Mouse (Mus musculus): ENCODE results near the gene Xpr1. TPM values are rescaled to one million over a fixed set of nuclear protein-coding genes. Genes with fewer than 3 reads are reported as not detected.

The Xpr1 gene
- polyA plus RNA-seq, 1 experiment from 2014 or later, result 16.4 TPM

DNA sequence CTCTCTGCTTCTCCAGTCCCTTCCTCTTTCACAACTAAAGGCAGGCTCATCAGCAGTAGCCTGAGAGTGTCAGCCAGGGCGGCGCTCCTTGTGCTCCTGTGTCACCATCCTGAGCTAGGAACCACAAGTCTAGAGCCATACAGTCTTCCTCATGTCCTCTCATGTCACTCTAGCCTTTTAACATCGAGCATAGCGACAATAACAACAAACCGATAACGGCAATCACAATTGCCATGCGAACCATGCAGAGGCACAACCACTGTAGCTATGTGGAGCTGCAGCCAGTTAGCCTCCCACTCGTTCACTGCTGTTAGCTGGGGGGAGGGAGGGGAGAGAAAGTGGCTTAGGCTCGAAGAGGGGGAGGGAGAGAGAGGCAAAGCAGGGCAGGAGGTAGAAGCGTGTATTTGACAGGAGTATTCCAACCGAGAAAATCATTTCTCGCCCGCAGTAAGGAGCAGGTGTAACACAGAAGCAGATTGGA lies 25.3 kb upstream of the Xpr1 start:
- Histone ChIP-seq H3K36me3 (ENCODE audit: control insufficient read depth, insufficient read depth, low read length) (no peaks in the 10 kb centered on the region), H3K27ac (ENCODE audit: low read depth, low read length) (no peak overlapping the region), H3K9ac (ENCODE audit: low read length) (no peak overlapping the region), H3K9me3 (ENCODE audit: control insufficient read depth, low read length) (no peaks in the 10 kb centered on the region), H3K4me1 (replicated peaks; ENCODE audit: control insufficient read depth, insufficient read depth, low read length) (no peaks in the 10 kb centered on the region), H3K4me2 (ENCODE audit: low read depth, low read length, severe bottlenecking) (no peak overlapping the region), H3K27me3 (ENCODE audit: control insufficient read depth, insufficient read depth, low read length) (no peaks in the 10 kb centered on the region), H3K4me3 (ENCODE audit: low read depth, low read length) (no peak overlapping the region)
- 67% methylated on average over 13 of the region's 13 CpGs for WGBS
- ATAC-seq (replicated peaks; ENCODE audit: low FRiP score) (no peak), DNase-seq (ENCODE audit: low spot score) (no peak)

DNA sequence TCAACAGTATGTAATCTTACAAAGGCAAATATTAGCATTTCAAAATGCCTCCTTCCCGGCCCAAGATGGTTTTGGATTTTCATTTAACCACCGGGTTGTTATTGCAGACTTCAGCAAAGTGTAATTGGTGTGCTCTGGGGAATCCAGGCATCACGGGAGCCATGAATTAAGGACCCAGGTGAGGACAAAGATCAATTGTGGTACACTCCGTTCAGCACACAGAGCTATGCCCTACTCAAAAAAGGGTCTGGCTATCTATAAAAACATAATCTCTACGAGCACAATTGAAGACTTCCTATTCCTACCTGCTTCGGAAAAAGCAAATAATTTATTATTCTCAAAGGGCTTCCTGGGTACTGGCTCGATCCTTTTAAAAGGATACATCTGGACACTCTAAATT lies 22.3 kb upstream of the Xpr1 start:
- Histone ChIP-seq H3K4me3 (ENCODE audit: low read depth, low read length) (no peak overlapping the region), H3K4me1 (replicated peaks; ENCODE audit: control insufficient read depth, insufficient read depth, low read length) (no peaks in the 10 kb centered on the region), H3K9ac (ENCODE audit: low read length) (no peak overlapping the region), H3K4me2 (ENCODE audit: low read depth, low read length, severe bottlenecking) (no peak overlapping the region), H3K9me3 (ENCODE audit: control insufficient read depth, low read length) (no peaks in the 10 kb centered on the region), H3K36me3 (ENCODE audit: control insufficient read depth, insufficient read depth, low read length) (no peaks in the 10 kb centered on the region), H3K27ac (ENCODE audit: low read depth, low read length) (no peak overlapping the region), H3K27me3 (ENCODE audit: control insufficient read depth, insufficient read depth, low read length) (no peaks in the 10 kb centered on the region)
- 79% methylated on average over 7 of the region's 7 CpGs for WGBS
- no peak for DNase-seq (ENCODE audit: low spot score)
- no peak for ATAC-seq (replicated peaks; ENCODE audit: low FRiP score)

- H3K36me3 ChIP-seq (ENCODE audit: control insufficient read depth, insufficient read depth, low read length), result no peaks in the 10 kb centered on the region
- no peak overlapping the region for H3K4me3 ChIP-seq (ENCODE audit: low read depth, low read length)
- H3K9me3 ChIP-seq (ENCODE audit: control insufficient read depth, low read length), result no peaks in the 10 kb centered on the region
- H3K27me3 ChIP-seq (ENCODE audit: control insufficient read depth, insufficient read depth, low read length), result no peaks in the 10 kb centered on the region
- no peak for DNase-seq (ENCODE audit: low spot score)
- ATAC-seq (replicated peaks; ENCODE audit: low FRiP score), result no peak
- H3K9ac ChIP-seq (ENCODE audit: low read length), result no peak overlapping the region
- no peak overlapping the region for H3K4me2 ChIP-seq (ENCODE audit: low read depth, low read length, severe bottlenecking)
- WGBS, result 64% methylated on average over 3 of the region's 3 CpGs
- no peaks in the 10 kb centered on the region for H3K4me1 ChIP-seq (replicated peaks; ENCODE audit: control insufficient read depth, insufficient read depth, low read length)
- H3K27ac ChIP-seq (ENCODE audit: low read depth, low read length), result no peak overlapping the region
Observed at GRCm38 (mm10) chr1:155438525-155438924, 21.3 kb upstream of the Xpr1 start.

- no peaks in the 10 kb centered on the region; the same call in 1 of the 2 replicates for H3K9me3 ChIP-seq (ENCODE audit: control insufficient read depth, low read length)
- H3K27me3 ChIP-seq (ENCODE audit: control insufficient read depth, insufficient read depth, low read length), result no peaks in the 10 kb centered on the region
- no peak overlapping the region for H3K9ac ChIP-seq (ENCODE audit: low read length)
- peaks cover 5% of the 10 kb centered on the region; the same call in 1 of the 2 replicates for H3K4me1 ChIP-seq (replicated peaks; ENCODE audit: control insufficient read depth, insufficient read depth, low read length)
- H3K36me3 ChIP-seq (ENCODE audit: control insufficient read depth, insufficient read depth, low read length), result no peaks in the 10 kb centered on the region
- 76% methylated on average over 7 of the region's 7 CpGs for WGBS
- DNase-seq (ENCODE audit: low spot score) (no peak), ATAC-seq (replicated peaks; ENCODE audit: low FRiP score) (no peak)
- no peak overlapping the region for H3K4me3 ChIP-seq (ENCODE audit: low read depth, low read length)
- H3K27ac ChIP-seq (ENCODE audit: low read depth, low read length), result no peak overlapping the region
- H3K4me2 ChIP-seq (ENCODE audit: low read depth, low read length, severe bottlenecking), result no peak overlapping the region
Observed at GRCm38 (mm10) chr1:155429304-155429703, 12.1 kb upstream of the Xpr1 start.

DNA sequence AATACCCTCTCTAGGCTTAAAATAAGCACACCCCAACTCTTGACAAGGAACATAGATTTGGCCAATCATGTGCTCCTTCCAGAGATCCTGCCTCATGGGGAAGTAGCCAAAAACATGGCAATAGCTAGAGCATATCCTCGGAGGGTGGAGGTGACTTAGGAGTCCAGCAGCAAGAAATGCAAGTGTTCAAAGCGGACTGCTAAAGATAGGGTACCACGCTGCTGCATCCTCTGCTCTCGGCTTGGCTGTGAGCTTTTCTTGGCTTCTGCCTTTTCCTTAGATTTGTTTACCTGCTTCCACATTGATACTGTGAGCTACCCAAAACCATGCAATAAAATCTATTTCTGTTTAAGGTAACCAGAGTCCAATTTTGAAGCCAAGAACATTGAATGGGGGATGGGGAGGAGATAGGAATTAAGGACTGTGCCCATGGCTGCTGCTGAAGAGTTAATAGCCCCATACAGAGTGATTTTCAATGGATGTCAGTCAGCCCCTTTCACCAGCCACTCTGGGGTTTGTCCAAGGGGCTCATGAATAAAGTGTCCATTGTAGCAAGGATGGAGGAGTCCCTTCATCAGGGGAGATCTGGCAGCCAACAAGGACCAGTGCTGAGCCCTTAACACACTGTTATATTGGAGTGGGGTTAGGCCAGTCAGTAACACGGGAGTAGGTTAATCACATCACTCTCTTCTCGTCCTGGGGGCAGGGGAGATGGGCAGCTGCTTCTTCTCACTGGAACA lies 10.1 kb upstream of the Xpr1 start:
- Histone ChIP-seq H3K27ac (ENCODE audit: low read depth, low read length) (0 out of 2 replicates have a peak overlapping the region, but pooled peaks have one; percentile 5), H3K4me2 (ENCODE audit: low read depth, low read length, severe bottlenecking) (no peak overlapping the region)

DNA sequence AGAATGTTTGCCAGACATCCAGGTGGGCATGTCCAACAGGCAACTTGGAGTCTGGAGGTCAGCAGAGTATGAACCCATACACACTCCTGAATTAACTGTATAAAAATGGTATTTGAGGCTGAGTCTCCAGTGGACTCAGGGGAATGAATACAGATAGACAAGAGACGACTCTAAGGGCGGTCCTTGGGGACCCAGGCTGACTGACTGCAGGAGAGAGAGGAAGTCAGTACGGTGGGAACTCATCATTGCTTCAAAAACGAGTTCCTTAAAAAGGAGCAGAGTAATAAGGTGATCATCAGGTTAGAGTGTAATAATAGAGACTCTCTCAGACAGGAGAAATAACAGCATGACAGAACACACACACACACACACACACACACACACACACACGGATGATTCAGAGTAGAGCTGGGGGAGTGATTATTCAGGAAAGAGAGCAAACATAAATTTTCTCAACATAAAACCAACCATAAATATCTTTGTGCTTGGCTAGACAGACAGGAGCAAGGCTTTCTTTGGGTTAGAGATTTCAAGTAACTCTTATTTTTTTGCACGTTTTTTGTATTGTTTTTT lies 8.6 kb upstream of the Xpr1 start:
- no peak overlapping the region for H3K27ac ChIP-seq (ENCODE audit: low read depth, low read length)
- DNase-seq (ENCODE audit: low spot score) (no peak), ATAC-seq (replicated peaks; ENCODE audit: low FRiP score) (no peak)
- H3K36me3 ChIP-seq (ENCODE audit: control insufficient read depth, insufficient read depth, low read length), result no peaks in the 10 kb centered on the region
- no peak overlapping the region for H3K4me3 ChIP-seq (ENCODE audit: low read depth, low read length)
- no peaks in the 10 kb centered on the region for H3K27me3 ChIP-seq (ENCODE audit: control insufficient read depth, insufficient read depth, low read length)
- H3K4me1 ChIP-seq (replicated peaks; ENCODE audit: control insufficient read depth, insufficient read depth, low read length), result peaks cover 5% of the 10 kb centered on the region; the same call in 1 of the 2 replicates
- no peaks in the 10 kb centered on the region for H3K9me3 ChIP-seq (ENCODE audit: control insufficient read depth, low read length)
- no peak overlapping the region for H3K4me2 ChIP-seq (ENCODE audit: low read depth, low read length, severe bottlenecking)
- H3K9ac ChIP-seq (ENCODE audit: low read length), result no peak overlapping the region
- WGBS, result 61% methylated on average over 6 of the region's 6 CpGs

More for the DNA sequence above, 10.1 kb upstream of the Xpr1 start:
- H3K4me1 ChIP-seq (replicated peaks; ENCODE audit: control insufficient read depth, insufficient read depth, low read length), result peaks cover 5% of the 10 kb centered on the region; the same call in 1 of the 2 replicates
- peak; percentile 89 for ATAC-seq (replicated peaks; ENCODE audit: low FRiP score)
- peak; percentile 54 for DNase-seq (ENCODE audit: low spot score)
- no peaks in the 10 kb centered on the region for H3K27me3 ChIP-seq (ENCODE audit: control insufficient read depth, insufficient read depth, low read length)
- no peaks in the 10 kb centered on the region; the same call in 1 of the 2 replicates for H3K9me3 ChIP-seq (ENCODE audit: control insufficient read depth, low read length)
- H3K4me3 ChIP-seq (ENCODE audit: low read depth, low read length), result no peak overlapping the region
- H3K36me3 ChIP-seq (ENCODE audit: control insufficient read depth, insufficient read depth, low read length), result no peaks in the 10 kb centered on the region
- H3K9ac ChIP-seq (ENCODE audit: low read length), result no peak overlapping the region
- 33% methylated on average over 6 of the region's 6 CpGs for WGBS

DNA sequence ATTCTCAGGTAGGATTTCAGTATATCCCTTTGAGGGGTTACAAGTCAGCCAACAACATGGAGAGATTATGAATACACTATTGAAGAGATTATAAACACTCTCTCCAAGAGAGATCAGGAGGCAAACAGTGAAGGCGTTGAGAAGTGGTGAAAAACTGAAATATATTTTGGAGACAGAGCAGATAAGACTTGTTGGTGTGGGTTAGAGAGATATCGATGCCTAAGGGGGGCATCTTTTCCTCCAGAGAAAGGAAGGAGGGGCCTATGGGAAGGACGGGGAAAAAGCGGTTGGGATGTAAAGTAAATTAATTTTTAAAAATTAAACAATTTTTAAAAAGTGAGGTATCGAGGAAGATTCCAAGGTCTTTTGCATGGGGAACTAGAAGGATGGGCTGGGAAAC lies 8.1 kb upstream of the Xpr1 start:
- Histone ChIP-seq H3K4me3 (ENCODE audit: low read depth, low read length) (no peak overlapping the region), H3K9me3 (ENCODE audit: control insufficient read depth, low read length) (no peaks in the 10 kb centered on the region), H3K4me2 (ENCODE audit: low read depth, low read length, severe bottlenecking) (no peak overlapping the region), H3K9ac (ENCODE audit: low read length) (no peak overlapping the region), H3K27me3 (ENCODE audit: control insufficient read depth, insufficient read depth, low read length) (no peaks in the 10 kb centered on the region), H3K4me1 (replicated peaks; ENCODE audit: control insufficient read depth, insufficient read depth, low read length) (peaks cover 5% of the 10 kb centered on the region; the same call in 1 of the 2 replicates), H3K27ac (ENCODE audit: low read depth, low read length) (no peak overlapping the region), H3K36me3 (ENCODE audit: control insufficient read depth, insufficient read depth, low read length) (no peaks in the 10 kb centered on the region)
- DNase-seq (ENCODE audit: low spot score) (no peak), ATAC-seq (replicated peaks; ENCODE audit: low FRiP score) (no peak)
- 88% methylated on average over 5 of the region's 5 CpGs for WGBS

GRCm38 (mm10) chr1:155423801-155424200 lies 6.6 kb upstream of the Xpr1 start:
- Histone ChIP-seq H3K27ac (ENCODE audit: low read depth, low read length) (no peak overlapping the region), H3K36me3 (ENCODE audit: control insufficient read depth, insufficient read depth, low read length) (no peaks in the 10 kb centered on the region), H3K4me1 (replicated peaks; ENCODE audit: control insufficient read depth, insufficient read depth, low read length) (peaks cover 5% of the 10 kb centered on the region; the same call in 1 of the 2 replicates), H3K4me2 (ENCODE audit: low read depth, low read length, severe bottlenecking) (no peak overlapping the region), H3K4me3 (ENCODE audit: low read depth, low read length) (no peak overlapping the region), H3K9ac (ENCODE audit: low read length) (no peak overlapping the region), H3K9me3 (ENCODE audit: control insufficient read depth, low read length) (no peaks in the 10 kb centered on the region), H3K27me3 (ENCODE audit: control insufficient read depth, insufficient read depth, low read length) (no peaks in the 10 kb centered on the region)
- 80% methylated on average over 4 of the region's 4 CpGs for WGBS
- DNase-seq (ENCODE audit: low spot score) (no peak), ATAC-seq (replicated peaks; ENCODE audit: low FRiP score) (no peak)
